Mouse (Mus musculus) E14TG2a.4 (cell line): ENCODE results near the gene Dsel.

Experiments used
- CTCF ChIP-seq: conservative IDR thresholded peaks from 2 replicates; pipeline ENCODE4 v1.5.1; 2014; ENCODE audit warnings: low read length
- NANOG ChIP-seq: IDR thresholded peaks from 2 replicates; pipeline ENCODE4 v1.6.1; 2014; ENCODE audit warnings: borderline replicate concordance, low read length, mixed read lengths

- TF ChIP-seq CTCF (no peak), NANOG (no peak)
Observed at GRCm38 (mm10) chr1:111833583-111834225, 31.0 kb downstream of the Dsel start.
